ENCODE assay signal across 15 mouse cellular contexts in genomic region chr17:17855064-17855838, GRCm38 (mm10). TPM values are rescaled to one million over a fixed set of nuclear protein-coding genes. Genes with fewer than 3 reads are reported as not detected.
A peak's percentile ranks its signal among the peaks of the same experiment; 100 is the strongest.
DNase-seq lines count a peak whose midpoint lies in the region; ATAC-seq lines count a peak whose summit lies in the region.
"Had no signal": no experiment of that assay in that cellular context is flagged by ENCODE, and none has a peak within 500 bp of the region (broad histone marks: within the 10 kb centered on the region; RNA-seq: fewer than 3 reads in every experiment).

Gene Has1 (minus strand): TSS chr17:17855205.

- no peaks in the 10 kb centered on the region for H3K36me3 ChIP-seq in midbrain, embryonic 13.5 days
- H3K36me3 ChIP-seq in midbrain, embryonic 10.5 days: no peaks in the 10 kb centered on the region
- H3K36me3 ChIP-seq in limb, embryonic 10.5 days: peaks cover 2% of the 10 kb centered on the region; the same call in 1 of the 2 replicates
- H3K36me3 ChIP-seq: kidney, embryonic 15.5 days had no signal

- H3K27me3 ChIP-seq in midbrain, embryonic 13.5 days: peaks cover 3% of the 10 kb centered on the region; the same call in 1 of the 2 replicates
- peaks cover 8% of the 10 kb centered on the region for H3K27me3 ChIP-seq in midbrain, embryonic 10.5 days (ENCODE audit: low read depth, poor library complexity, severe bottlenecking)
- H3K27me3 ChIP-seq in limb, embryonic 10.5 days (ENCODE audit: low read depth, poor library complexity, severe bottlenecking): peaks cover 9% of the 10 kb centered on the region
- H3K27me3 ChIP-seq: lung, embryonic 15.5 days had no signal

- no peak within 1 kb of the TSS for H3K9ac ChIP-seq in midbrain, embryonic 13.5 days (replicated peaks)
- H3K9ac ChIP-seq: kidney, embryonic 15.5 days; lung, embryonic 15.5 days had no signal

- 0 out of 2 replicates have a peak, but pooled peaks cover 2% of the 10 kb centered on the region for H3K4me1 ChIP-seq in midbrain, embryonic 13.5 days (replicated peaks)
- H3K4me1 ChIP-seq in midbrain, embryonic 10.5 days: peaks cover under 1% of the 10 kb centered on the region; the same call in 1 of the 2 replicates
- H3K4me1 ChIP-seq in limb, embryonic 10.5 days: peaks cover 15% of the 10 kb centered on the region
- H3K4me1 ChIP-seq: lung, embryonic 15.5 days had no signal

- H3K9me3 ChIP-seq in midbrain, embryonic 13.5 days: no peaks in the 10 kb centered on the region
- H3K9me3 ChIP-seq in midbrain, embryonic 10.5 days (replicated peaks): no peaks in the 10 kb centered on the region
- H3K9me3 ChIP-seq in limb, embryonic 10.5 days (replicated peaks): no peaks in the 10 kb centered on the region
- H3K9me3 ChIP-seq: kidney, embryonic 15.5 days; lung, embryonic 15.5 days had no signal

- ATAC-seq in midbrain, embryonic 13.5 days: peak; percentile 34; the same call in 1 of the 2 replicates
- no peak for ATAC-seq in megakaryocyte-erythroid progenitor cell, adult 5-6 weeks (replicated peaks; ENCODE audit: low FRiP score, low TSS enrichment, poor library complexity, severe bottlenecking)
- ATAC-seq: inflammation-experienced regulatory T-cells, adult 6 months had no signal

- 71% methylated on average over 8 of the region's 8 CpGs for WGBS in midbrain, embryonic 13.5 days
- 60% methylated on average over 8 of the region's 8 CpGs for WGBS in midbrain, embryonic 10.5 days
- WGBS in limb, embryonic 10.5 days: 37% methylated on average over 8 of the region's 8 CpGs

- no peak within 1 kb of the TSS for H3K4me3 ChIP-seq in midbrain, embryonic 13.5 days (replicated peaks)
- no peak within 1 kb of the TSS for H3K4me3 ChIP-seq in midbrain, embryonic 10.5 days
- no peak within 1 kb of the TSS for H3K4me3 ChIP-seq in limb, embryonic 10.5 days
- H3K4me3 ChIP-seq: kidney, embryonic 15.5 days; lung, embryonic 15.5 days; megakaryocyte, embryonic 14.5 days had no signal

- no peak within 1 kb of the TSS for H3K27ac ChIP-seq in midbrain, embryonic 13.5 days
- H3K27ac ChIP-seq in midbrain, embryonic 10.5 days (replicated peaks): no peak within 1 kb of the TSS
- H3K27ac ChIP-seq in limb, embryonic 10.5 days: no peak within 1 kb of the TSS; the same call in 1 of the 2 replicates
- H3K27ac ChIP-seq: kidney, embryonic 15.5 days; lung, embryonic 15.5 days had no signal

- peak; percentile 8 for DNase-seq in gastrocnemius, postnatal 14 days
- no peak for DNase-seq in gastrocnemius, postnatal 36 days
- no peak for DNase-seq in midbrain, embryonic 10.5 days (ENCODE audit: low spot score)
- DNase-seq in limb, embryonic 10.5 days (ENCODE audit: low spot score): peak; percentile 42
- DNase-seq in cerebellum, postnatal 10 days: no peak
- DNase-seq: cerebellum, adult 11 months; thymus, postnatal 4 days had no signal

- intact Hi-C loops in gastrocnemius, postnatal 14 days (cut with DNase I; ENCODE audit: low total_unique reads): no loop called here
- intact Hi-C loops in gastrocnemius, postnatal 36 days (cut with DNase I): no loop called here

- H3K4me2 ChIP-seq in midbrain, embryonic 13.5 days (replicated peaks): no peak within 1 kb of the TSS
- H3K4me2 ChIP-seq: kidney, embryonic 15.5 days; liver, embryonic 11.5 days; lung, embryonic 15.5 days had no signal

RNA-seq across cellular contexts. Expression of gene Has1, which starts in this region (rescaled TPM):
- total RNA-seq in gastrocnemius, postnatal 14 days (2021): under 1 TPM in 1 of 2 experiments, not detected in 1; 0.09 TPM
- total RNA-seq in gastrocnemius, postnatal 36 days (2021): under 1 TPM in 1 of 2 experiments, not detected in 1; 0.26 TPM
- 0.88 and 1.1 TPM in 2 replicates for polyA plus RNA-seq in midbrain, embryonic 13.5 days (2015; fragmentation: Nextera tagmentation; extraction: Ambion mirVana)
- polyA plus RNA-seq in midbrain, embryonic 10.5 days (2016; fragmentation: Nextera tagmentation; extraction: Ambion mirVana): 0.65 and 0.83 TPM in 2 replicates
- polyA plus RNA-seq in limb, embryonic 10.5 days (2016; fragmentation: Nextera tagmentation; extraction: Ambion mirVana): 1.2 and 2.1 TPM in 2 replicates
- total RNA-seq in megakaryocyte-erythroid progenitor cell, adult 5-6 weeks (2014; fragmentation: Nextera tagmentation): not detected in 2 replicates
- not detected in 2 replicates for total RNA-seq in megakaryocyte-erythroid progenitor cell, adult 5-6 weeks (2017)
- polyA plus RNA-seq: testis, adult 2 months had no signal

Comparison
In these comparisons a context has a peak if more than half of its experiments do, and no peak if none do; other contexts are left out.
1. Peak in DNase-seq in gastrocnemius, postnatal 14 days; RNA of the gene not detected or under 1 TPM.